Mouse (Mus musculus) lung, postnatal 0 days (tissue): ENCODE measurements around the gene Bnc2. TPM values are rescaled to one million over a fixed set of nuclear protein-coding genes. Genes with fewer than 3 reads are reported as not detected.
A peak's percentile ranks its signal among the peaks of the same experiment; 100 is the strongest.

Source experiments
- ATAC-seq: fragments of 200-750 bp; cut with Nextera tagmentation; 2 replicates; pipeline ENCODE4 v1.8.0; 2017; ENCODE audit warnings: moderate library complexity
- DNase-seq: peaks from one replicate; pipeline ENCODE4 v3.0.0-alpha.2; 2016; ENCODE audit warnings: low spot score
- H3K27ac ChIP-seq: fragments of 300-500 bp; sonication (generic); 2 replicates; pipeline ENCODE4 v1.5.1; 2014; ENCODE audit warnings: antibody characterized with exemption, mild to moderate bottlenecking, low read length, mixed read lengths
- H3K27me3 ChIP-seq: fragments of 300-500 bp; sonication (generic); replicated peaks from 2 replicates; pipeline ENCODE4 v1.6.1; 2014; ENCODE audit warnings: low read length, mixed read lengths; ENCODE audit not compliant: insufficient read depth
- H3K36me3 ChIP-seq: fragments of 300-500 bp; sonication (generic); 2 replicates; pipeline ENCODE4 v1.6.1; 2014; ENCODE audit warnings: low read length, mixed read lengths; ENCODE audit not compliant: insufficient read depth
- H3K4me1 ChIP-seq: fragments of 300-500 bp; sonication (generic); 2 replicates; pipeline ENCODE4 v1.6.1; 2014; ENCODE audit warnings: antibody characterized with exemption, low read depth, low read length, mixed read lengths; ENCODE audit not compliant: insufficient read depth
- H3K4me2 ChIP-seq: fragments of 300-500 bp; sonication (generic); replicated peaks from 2 replicates; pipeline ENCODE4 v1.6.1; 2014; ENCODE audit warnings: low read depth, mild to moderate bottlenecking, low read length, moderate library complexity, mixed read lengths
- H3K4me3 ChIP-seq: fragments of 300-500 bp; sonication (generic); 2 replicates; pipeline ENCODE4 v1.5.1; 2014; ENCODE audit warnings: low read depth, low read length
- H3K9ac ChIP-seq: fragments of 300-500 bp; sonication (generic); replicated peaks from 2 replicates; pipeline ENCODE4 v1.6.1; 2014; ENCODE audit warnings: low read depth, mild to moderate bottlenecking
- H3K9me3 ChIP-seq: fragments of 300-500 bp; sonication (generic); 2 replicates; pipeline ENCODE4 v1.6.1; 2016; ENCODE audit warnings: low read length, mixed read lengths
- CTCF ChIP-seq: IDR thresholded peaks from 2 replicates; pipeline ENCODE4 v1.5.1; 2016; ENCODE audit warnings: antibody characterized with exemption, mild to moderate bottlenecking
- EP300 ChIP-seq: IDR thresholded peaks from 2 replicates; pipeline ENCODE4 v1.6.1; 2016; ENCODE audit warnings: antibody characterized with exemption, mild to moderate bottlenecking, control low read depth
- WGBS: fragments of 180-500 bp; shearing (Covaris S2); extraction: QIAGEN DNeasy Blood & Tissue Kit; methylation state at CpG from one replicate; pipeline ENCODE4 v1.1.7; 2014; 5-methylcytosine and 5-hydroxymethylcytosine counted together
- polyA plus RNA-seq: library from polyadenylated mRNA; unstranded; fragments of >200 nt; fragmentation: Nextera tagmentation; extraction: Ambion mirVana; gene quantifications from 2 replicates; pipeline ENCODE4 v1.2.1, GENCODE M21; 2015

Gene Bnc2
- polyA plus RNA-seq, 1 experiment from 2014 or later, result 1.9 TPM

GRCm38 (mm10) chr4:84674318-84675170 lies 531 bp downstream of the Bnc2 start:
- 3% methylated on average over 72 of the region's 104 CpGs for WGBS
- peak; percentile 79 for ATAC-seq
- Histone ChIP-seq H3K27ac (0 out of 2 replicates have a peak overlapping the region, but pooled peaks have one; percentile 34), H3K4me1 (0 out of 2 replicates have a peak, but pooled peaks cover 4% of the 10 kb centered on the region), H3K27me3 (peaks cover 24% of the 10 kb centered on the region), H3K9me3 (no peaks in the 10 kb centered on the region), H3K4me2 (peak overlapping the region; percentile 87), H3K4me3 (peak overlapping the region; percentile 63), H3K9ac (0 out of 2 replicates have a peak overlapping the region, but pooled peaks have one; percentile 5), H3K36me3 (no peaks in the 10 kb centered on the region)
- DNase-seq, result peak; percentile 69
- TF ChIP-seq EP300 (no peak), CTCF (peak; percentile 16; the same call in 1 of the 2 replicates)

- Histone ChIP-seq H3K36me3 (no peaks in the 10 kb centered on the region), H3K4me2 (peak overlapping the region; percentile 87), H3K4me1 (0 out of 2 replicates have a peak, but pooled peaks cover 4% of the 10 kb centered on the region), H3K9me3 (no peaks in the 10 kb centered on the region), H3K4me3 (peak overlapping the region; percentile 63; the same call in 1 of the 2 replicates), H3K27ac (no peak overlapping the region), H3K9ac (no peak overlapping the region), H3K27me3 (peaks cover 24% of the 10 kb centered on the region)
- DNase-seq (no peak), ATAC-seq (no peak)
- no peak for TF ChIP-seq CTCF
- TF ChIP-seq EP300, result no peak
- 18% methylated on average over 10 of the region's 10 CpGs for WGBS
Measured at GRCm38 (mm10) chr4:84673681-84674307, 1.3 kb downstream of the Bnc2 start.

- Histone ChIP-seq H3K9me3 (no peaks in the 10 kb centered on the region), H3K36me3 (no peaks in the 10 kb centered on the region), H3K9ac (no peak overlapping the region), H3K4me1 (0 out of 2 replicates have a peak, but pooled peaks cover 4% of the 10 kb centered on the region), H3K27ac (no peak overlapping the region), H3K4me3 (no peak overlapping the region), H3K27me3 (peaks cover 24% of the 10 kb centered on the region), H3K4me2 (no peak overlapping the region)
- TF ChIP-seq EP300 (no peak), CTCF (no peak)
- DNase-seq, result peak; percentile 16
- no peak for ATAC-seq
- 16% methylated on average over 14 of the region's 14 CpGs for WGBS
Measured at GRCm38 (mm10) chr4:84672181-84672791, 2.8 kb downstream of the Bnc2 start.

- no peak for TF ChIP-seq EP300
- no peak for TF ChIP-seq CTCF
Measured at GRCm38 (mm10) chr4:84670996-84671395, 4.1 kb downstream of the Bnc2 start.

GRCm38 (mm10) chr4:84669650-84670049 lies 5.4 kb downstream of the Bnc2 start:
- Histone ChIP-seq H3K27ac (no peak overlapping the region), H3K4me2 (no peak overlapping the region), H3K27me3 (peaks cover 12% of the 10 kb centered on the region), H3K9me3 (no peaks in the 10 kb centered on the region), H3K36me3 (no peaks in the 10 kb centered on the region), H3K4me1 (0 out of 2 replicates have a peak, but pooled peaks cover 4% of the 10 kb centered on the region), H3K4me3 (no peak overlapping the region), H3K9ac (no peak overlapping the region)
- WGBS, result 41% methylated on average over 5 of the region's 5 CpGs
- ATAC-seq (no peak), DNase-seq (peak; percentile 12)
- TF ChIP-seq EP300 (no peak), CTCF (no peak)

More at GRCm38 (mm10) chr4:84670996-84671395, 4.1 kb downstream of the Bnc2 start:
- Histone ChIP-seq H3K27me3 (peaks cover 16% of the 10 kb centered on the region), H3K36me3 (no peaks in the 10 kb centered on the region), H3K4me3 (no peak overlapping the region), H3K9ac (no peak overlapping the region), H3K27ac (no peak overlapping the region), H3K9me3 (no peaks in the 10 kb centered on the region), H3K4me1 (0 out of 2 replicates have a peak, but pooled peaks cover 4% of the 10 kb centered on the region), H3K4me2 (no peak overlapping the region)
- ATAC-seq, result no peak
- peak; percentile 61 for DNase-seq
- WGBS, result 31% methylated on average over 1 of the region's 1 CpGs
